Mouse (Mus musculus): ENCODE measurements around the gene Fbxo28.

- TF ChIP-seq CTCF (IDR thresholded peaks at IDR 0.05; ENCODE audit: extremely low read depth, insufficient read depth, insufficient read length, insufficient replicate concordance), result no peak
- TF ChIP-seq POLR2A (IDR thresholded peaks at IDR 0.05; ENCODE audit: low read depth, low read length), result no peak
Observed at GRCm38 (mm10) chr1:182332090-182333034, 9.1 kb downstream of the Fbxo28 start.
